Mouse (Mus musculus) monocyte, adult 59 days (primary cell): ENCODE results near the gene Luc7l. TPM values are rescaled to one million over a fixed set of nuclear protein-coding genes. Genes with fewer than 3 reads are reported as not detected.

Source experiments
- total RNA-seq, 2 experiments: library from RNA; stranded (reverse); gene quantifications; one replicate each; pipeline ENCODE4 v1.2.4; 2023

Gene Luc7l
- 10 to 100 TPM; 50.4 to 53.7 TPM for total RNA-seq

DNA sequence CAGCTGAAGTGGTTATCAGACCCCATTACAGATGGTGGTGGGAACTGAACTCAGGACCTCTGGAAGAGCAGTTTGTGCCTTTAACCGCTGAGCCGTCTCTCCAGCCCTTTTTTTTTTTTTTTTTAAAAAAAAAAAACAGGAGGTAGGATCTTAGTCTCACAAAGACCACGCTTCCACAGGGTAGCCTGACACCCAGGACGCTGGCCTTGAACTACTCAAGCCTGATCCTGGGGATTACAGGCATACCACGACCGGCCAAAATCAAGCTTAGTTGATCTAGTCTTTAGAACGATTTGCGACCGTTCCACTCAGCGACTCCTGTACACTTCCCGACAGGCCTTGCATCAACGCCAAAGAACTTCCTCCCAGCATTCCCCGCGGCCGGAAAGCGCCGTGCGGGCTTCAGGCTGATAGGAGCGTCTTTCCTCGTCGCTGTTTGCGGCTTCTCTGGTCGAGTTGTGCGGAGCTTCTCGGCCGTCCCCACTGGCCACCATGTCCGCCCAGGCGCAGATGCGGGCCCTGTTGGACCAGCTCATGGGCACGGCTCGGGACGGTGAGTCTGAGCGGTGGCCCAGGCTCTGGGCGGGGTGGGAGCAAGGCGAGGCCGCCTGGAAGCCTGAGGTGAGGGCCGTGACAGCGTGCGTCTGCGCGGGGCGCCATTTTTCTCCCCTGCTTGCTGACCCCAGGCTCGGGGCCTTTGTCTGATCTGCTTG lies at the start of gene Luc7l:
Luc7l (plus strand) TSS at position 358 of the 713 bp plus-strand sequence.

DNA sequence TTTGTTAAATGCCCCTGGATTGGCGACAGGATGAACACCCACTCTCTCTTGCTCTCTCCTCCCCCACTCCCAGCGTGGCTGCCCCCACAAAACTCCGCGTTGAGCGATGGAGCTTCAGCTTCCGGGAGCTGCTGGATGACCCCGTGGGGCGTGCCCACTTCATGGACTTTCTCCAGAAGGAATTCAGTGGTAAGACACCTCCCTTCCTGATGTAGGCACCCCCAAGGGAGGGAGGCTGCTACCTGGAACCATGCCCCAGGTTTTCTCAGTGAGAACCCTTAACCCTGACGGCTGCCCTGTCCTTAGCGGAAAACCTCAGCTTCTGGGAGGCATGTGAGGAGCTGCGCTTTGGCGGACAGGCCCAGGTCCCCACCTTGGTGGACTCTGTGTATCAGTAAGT lies 45.0 kb upstream of the Luc7l start, which contains the start of gene Arhgdig:
Arhgdig (minus strand) TSS at position 101 of the 400 bp plus-strand sequence.

DNA sequence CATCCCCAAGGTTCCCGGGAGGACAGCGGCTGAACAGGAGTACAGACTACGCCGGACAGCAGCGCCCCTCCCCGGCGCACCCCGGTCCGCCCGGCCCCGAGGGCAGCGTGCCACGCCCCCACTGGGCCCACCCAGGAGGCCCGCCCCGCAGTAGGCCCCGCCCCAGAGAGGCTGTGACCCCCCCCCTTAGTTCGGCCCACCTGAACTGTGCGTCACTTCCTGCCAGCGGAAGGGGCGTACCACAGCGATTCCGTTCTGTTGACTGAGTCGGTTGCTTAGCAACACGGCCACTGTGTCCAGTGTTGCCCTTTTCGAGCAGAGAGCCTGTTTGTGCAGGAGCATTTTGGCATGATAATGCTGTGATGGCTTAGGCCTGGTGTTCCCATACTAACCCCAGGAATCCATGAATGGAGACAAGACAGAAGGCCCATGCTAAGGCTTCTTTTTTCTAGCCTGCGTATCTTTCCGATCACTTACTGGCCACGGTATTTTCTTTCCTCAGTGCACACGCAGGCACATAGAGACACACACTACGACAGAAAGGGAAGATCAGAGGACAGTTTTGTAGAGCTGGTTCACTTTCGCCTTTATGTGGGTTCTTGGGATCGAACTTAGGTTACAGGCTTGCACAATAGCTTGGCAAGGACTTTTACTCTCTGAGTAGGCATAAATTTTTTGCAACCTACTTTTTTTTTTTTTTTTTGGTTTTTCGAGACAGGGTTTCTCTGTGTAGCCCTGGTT lies 8.4 kb upstream of the Luc7l start, which contains the start of gene Fam234a:
Fam234a (minus strand) TSS at position 142 of the 741 bp plus-strand sequence.

Other genes starting within 250 kb of the Luc7l start
- gene Rab11fip3, start 183.3 kb upstream of the Luc7l start, total RNA-seq, result 1 to 10 TPM; 5.1 to 6.8 TPM
- gene Decr2, start 162.6 kb upstream of the Luc7l start, total RNA-seq, result 1 to 10 TPM; 5.0 to 6.8 TPM
- gene Nme4, start 157.3 kb upstream of the Luc7l start, total RNA-seq, result 1 to 10 TPM; 2.2 to 2.8 TPM
- 10 to 100 TPM; 20.9 to 23.1 TPM for gene Tmem8, start 139.6 kb upstream of the Luc7l start, total RNA-seq
- gene Mrpl28, start 129.4 kb upstream of the Luc7l start, total RNA-seq, result 10 to 100 TPM; 29.3 to 35.8 TPM
- gene Axin1, start 114.2 kb upstream of the Luc7l start, total RNA-seq, result 10 to 100 TPM; 49.8 to 53.8 TPM
- gene Pdia2, start 53.8 kb upstream of the Luc7l start, total RNA-seq, result not detected
- gene Rgs11, start 49.9 kb upstream of the Luc7l start, total RNA-seq, result 1 to 10 TPM in 1 of 2 experiments, under 1 TPM in 1; 0.31 to 1.6 TPM
- not detected for gene Arhgdig, start 45.1 kb upstream of the Luc7l start, total RNA-seq
- gene Fam234a, start 8.7 kb upstream of the Luc7l start, total RNA-seq, result 100 to 1,000 TPM; 161 to 194 TPM
- gene Neurl1b, start 161.9 kb downstream of the Luc7l start, total RNA-seq, result 10 to 100 TPM; 15.5 to 16.8 TPM